Mouse (Mus musculus): ENCODE measurements at regions not wholly inside any gene's neighbourhood (a gene's known extent, or its start where the extent isn't known, plus 50 kb on each side); places are given as distances from the start of the nearest gene placed in this dataset.
"Not testable (repeated sequence)": the region's sequence is repeated elsewhere in the genome, so short reads cannot be mapped to it uniquely, and the experiment has no call there.

GRCm38 (mm10) chr10:31143856-31144488 is 169.2 kb upstream of the Hddc2 start:
- Histone ChIP-seq H3K4me3 (no peak overlapping the region), H3K36me3 (no peaks in the 10 kb centered on the region), H3K4me1 (no peaks in the 10 kb centered on the region), H3K9me3 (no peaks in the 10 kb centered on the region), H3K27ac (no peak overlapping the region), H3K27me3 (ENCODE audit: insufficient read depth, poor library complexity, severe bottlenecking) (no peaks in the 10 kb centered on the region)
- no peak for DNase-seq (ENCODE audit: low spot score)

- Histone ChIP-seq H3K36me3 (no peaks in the 10 kb centered on the region), H3K9me3 (no peaks in the 10 kb centered on the region), H3K4me3 (no peak overlapping the region), H3K27me3 (ENCODE audit: insufficient read depth, poor library complexity, severe bottlenecking) (no peaks in the 10 kb centered on the region), H3K4me1 (no peaks in the 10 kb centered on the region), H3K27ac (no peak overlapping the region)
- no peak for DNase-seq (ENCODE audit: low spot score)
- WGBS = 74% methylated on average over 3 of the region's 3 CpGs
Measured at GRCm38 (mm10) chr10:31144489-31144872, 168.7 kb upstream of the Hddc2 start.

- no peak for DNase-seq (ENCODE audit: low spot score)
- no peaks in the 10 kb centered on the region for H3K36me3 ChIP-seq
- 56% methylated on average over 15 of the region's 15 CpGs for WGBS
Measured at GRCm38 (mm10) chr10:31173169-31173686, 140.0 kb upstream of the Hddc2 start.

GRCm38 (mm10) chr10:31189577-31189976 is 123.6 kb upstream of the Hddc2 start:
- Histone ChIP-seq H3K27ac (no peak overlapping the region), H3K36me3 (no peaks in the 10 kb centered on the region), H3K4me3 (no peak overlapping the region), H3K4me1 (no peaks in the 10 kb centered on the region), H3K27me3 (ENCODE audit: insufficient read depth, poor library complexity, severe bottlenecking) (no peaks in the 10 kb centered on the region), H3K9me3 (no peaks in the 10 kb centered on the region)
- 30% methylated on average over 1 of the region's 1 CpGs for WGBS
- DNase-seq (ENCODE audit: low spot score) = no peak

More at GRCm38 (mm10) chr10:31173169-31173686, 140.0 kb upstream of the Hddc2 start:
- Histone ChIP-seq H3K27me3 (ENCODE audit: insufficient read depth, poor library complexity, severe bottlenecking) (no peaks in the 10 kb centered on the region), H3K27ac (peak overlapping the region; percentile 72; the same call in 1 of the 2 replicates), H3K4me1 (peaks cover 13% of the 10 kb centered on the region), H3K4me3 (no peak overlapping the region), H3K9me3 (no peaks in the 10 kb centered on the region)

- not testable (repeated sequence) for DNase-seq (ENCODE audit: low spot score); H3K9me3 ChIP-seq; H3K36me3 ChIP-seq; H3K4me1 ChIP-seq; H3K27ac ChIP-seq; H3K27me3 ChIP-seq (ENCODE audit: insufficient read depth, poor library complexity, severe bottlenecking); H3K4me3 ChIP-seq
- WGBS = 89% methylated on average over 8 of the region's 8 CpGs
Measured at GRCm38 (mm10) chr10:31212164-31212563, 101.0 kb upstream of the Hddc2 start.

DNA sequence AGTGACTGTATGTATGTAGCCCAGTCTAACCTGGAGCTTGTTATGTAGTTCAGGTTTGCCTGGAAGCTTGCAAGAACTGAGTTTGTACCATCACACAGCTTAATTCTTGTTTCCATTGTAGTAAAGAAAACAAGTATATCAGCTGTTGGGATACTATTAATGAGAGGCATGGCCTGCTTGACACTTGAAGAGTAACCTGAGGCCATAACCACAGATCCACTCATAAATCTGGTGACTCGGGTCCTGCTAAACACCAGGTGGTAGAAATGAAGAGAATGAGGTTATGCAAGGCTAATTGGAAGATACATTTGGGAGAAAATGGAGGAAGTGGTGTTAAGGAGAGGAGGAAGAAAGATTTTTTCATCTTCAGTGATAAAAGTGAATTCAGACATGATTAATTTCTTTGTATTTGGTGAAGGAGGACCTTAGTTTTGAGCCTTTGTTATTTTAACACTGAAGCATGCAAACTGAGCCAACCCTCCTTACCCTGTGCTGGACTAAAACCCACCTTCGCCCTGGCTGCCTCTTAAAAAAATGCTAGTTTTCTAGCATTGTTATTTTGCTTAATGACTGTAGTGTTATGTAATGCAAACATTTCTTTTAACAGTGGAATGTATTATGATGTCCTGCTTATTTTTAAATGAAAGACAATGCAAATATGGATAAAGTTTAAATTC is 100.3 kb upstream of the Hddc2 start:
- Histone ChIP-seq H3K4me3 (no peak overlapping the region), H3K4me1 (no peaks in the 10 kb centered on the region), H3K27me3 (ENCODE audit: insufficient read depth, poor library complexity, severe bottlenecking) (no peaks in the 10 kb centered on the region), H3K36me3 (no peaks in the 10 kb centered on the region), H3K27ac (no peak overlapping the region), H3K9me3 (no peaks in the 10 kb centered on the region)
- 83% methylated on average over 2 of the region's 2 CpGs for WGBS
- no peak for DNase-seq (ENCODE audit: low spot score)

GRCm38 (mm10) chr10:31221902-31222301 is 91.3 kb upstream of the Hddc2 start:
- Histone ChIP-seq H3K4me1 (0 out of 2 replicates have a peak, but pooled peaks cover 9% of the 10 kb centered on the region), H3K9me3 (no peaks in the 10 kb centered on the region), H3K4me3 (no peak overlapping the region), H3K27ac (no peak overlapping the region), H3K36me3 (no peaks in the 10 kb centered on the region), H3K27me3 (ENCODE audit: insufficient read depth, poor library complexity, severe bottlenecking) (peaks cover 6% of the 10 kb centered on the region; the same call in 1 of the 2 replicates)
- DNase-seq (ENCODE audit: low spot score) = no peak
- WGBS = 74% methylated on average over 1 of the region's 1 CpGs

GRCm38 (mm10) chr10:31229078-31229477 is 84.1 kb upstream of the Hddc2 start:
- 25% methylated on average over 3 of the region's 3 CpGs for WGBS
- Histone ChIP-seq H3K27me3 (ENCODE audit: insufficient read depth, poor library complexity, severe bottlenecking) (peaks cover 8% of the 10 kb centered on the region), H3K4me1 (0 out of 2 replicates have a peak, but pooled peaks cover 12% of the 10 kb centered on the region), H3K9me3 (no peaks in the 10 kb centered on the region), H3K27ac (peak overlapping the region; percentile 53), H3K4me3 (no peak overlapping the region), H3K36me3 (no peaks in the 10 kb centered on the region)
- peak; percentile 93 for DNase-seq (ENCODE audit: low spot score)

GRCm38 (mm10) chr10:31242442-31242966 is 70.7 kb upstream of the Hddc2 start:
- Histone ChIP-seq H3K9me3 (no peaks in the 10 kb centered on the region), H3K27me3 (ENCODE audit: insufficient read depth, poor library complexity, severe bottlenecking) (no peaks in the 10 kb centered on the region), H3K4me1 (peaks cover 17% of the 10 kb centered on the region), H3K4me3 (no peak overlapping the region), H3K36me3 (no peaks in the 10 kb centered on the region), H3K27ac (peak overlapping the region; percentile 78)
- no peak for DNase-seq (ENCODE audit: low spot score)
- WGBS = 43% methylated on average over 3 of the region's 3 CpGs

- Histone ChIP-seq H3K4me3 (no peak overlapping the region), H3K4me1 (peaks cover 13% of the 10 kb centered on the region; the same call in 1 of the 2 replicates), H3K9me3 (no peaks in the 10 kb centered on the region), H3K27me3 (ENCODE audit: insufficient read depth, poor library complexity, severe bottlenecking) (no peaks in the 10 kb centered on the region), H3K27ac (peak overlapping the region; percentile 33; the same call in 1 of the 2 replicates), H3K36me3 (no peaks in the 10 kb centered on the region)
- DNase-seq (ENCODE audit: low spot score) = no peak
- WGBS = 44% methylated on average over 8 of the region's 8 CpGs
Measured at GRCm38 (mm10) chr10:31252584-31253381, 60.4 kb upstream of the Hddc2 start.

DNA sequence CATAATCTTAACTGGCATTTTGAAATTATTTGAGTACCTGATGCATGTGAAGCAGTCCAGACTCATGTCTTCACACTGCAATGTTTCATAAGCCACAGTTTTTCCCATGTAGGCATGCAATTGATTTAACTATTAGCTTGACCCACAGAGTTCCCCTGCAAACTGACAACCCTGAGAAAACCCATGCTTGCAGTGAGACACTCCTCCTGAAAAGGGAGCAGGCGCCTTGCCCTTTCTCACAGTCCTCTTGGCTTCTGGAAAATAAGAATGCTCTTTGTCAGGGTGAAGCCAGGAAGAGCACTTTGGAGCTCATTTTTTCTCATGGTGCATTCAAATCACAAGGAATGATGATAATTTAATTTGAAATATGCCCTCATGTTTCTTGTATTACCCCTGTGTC is 56.2 kb upstream of the Hddc2 start:
- Histone ChIP-seq H3K27me3 (ENCODE audit: insufficient read depth, poor library complexity, severe bottlenecking) (no peaks in the 10 kb centered on the region), H3K9me3 (no peaks in the 10 kb centered on the region), H3K27ac (no peak overlapping the region), H3K4me1 (peaks cover 22% of the 10 kb centered on the region), H3K36me3 (no peaks in the 10 kb centered on the region), H3K4me3 (no peak overlapping the region)
- 46% methylated on average over 1 of the region's 1 CpGs for WGBS
- no peak for DNase-seq (ENCODE audit: low spot score)

DNA sequence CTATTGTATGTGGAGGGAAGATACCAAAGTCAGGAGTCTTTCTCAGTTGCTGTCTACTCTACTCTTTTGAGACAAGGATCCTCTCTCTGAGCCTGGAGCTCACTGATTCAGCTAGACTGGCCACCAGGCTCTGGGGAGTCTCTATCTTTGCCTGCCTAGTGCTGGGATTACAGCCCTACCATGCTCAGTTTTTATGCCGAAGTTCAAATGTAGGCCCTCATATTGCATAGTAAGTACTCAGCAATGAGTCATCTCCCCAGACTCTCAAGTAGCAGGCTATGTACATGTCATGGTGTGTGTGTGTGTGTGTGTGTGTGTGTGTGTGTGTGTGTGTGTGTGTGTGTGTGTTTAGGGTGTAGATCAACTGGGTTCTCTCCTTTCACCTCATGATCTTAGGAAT is 55.6 kb upstream of the Hddc2 start:
- Histone ChIP-seq H3K27me3 (ENCODE audit: insufficient read depth, poor library complexity, severe bottlenecking) (no peaks in the 10 kb centered on the region), H3K4me1 (peaks cover 18% of the 10 kb centered on the region), H3K9me3 (no peaks in the 10 kb centered on the region), H3K36me3 (no peaks in the 10 kb centered on the region), H3K27ac (0 out of 2 replicates have a peak overlapping the region, but pooled peaks have one; percentile 47), H3K4me3 (no peak overlapping the region)
- no peak for DNase-seq (ENCODE audit: low spot score)
- WGBS = 81% methylated on average over 1 of the region's 1 CpGs

Measured in heart, embryonic 10.5 days (tissue).